Mouse (Mus musculus): ENCODE measurements around the gene Map7d1.

Gene Map7d1

DNA sequence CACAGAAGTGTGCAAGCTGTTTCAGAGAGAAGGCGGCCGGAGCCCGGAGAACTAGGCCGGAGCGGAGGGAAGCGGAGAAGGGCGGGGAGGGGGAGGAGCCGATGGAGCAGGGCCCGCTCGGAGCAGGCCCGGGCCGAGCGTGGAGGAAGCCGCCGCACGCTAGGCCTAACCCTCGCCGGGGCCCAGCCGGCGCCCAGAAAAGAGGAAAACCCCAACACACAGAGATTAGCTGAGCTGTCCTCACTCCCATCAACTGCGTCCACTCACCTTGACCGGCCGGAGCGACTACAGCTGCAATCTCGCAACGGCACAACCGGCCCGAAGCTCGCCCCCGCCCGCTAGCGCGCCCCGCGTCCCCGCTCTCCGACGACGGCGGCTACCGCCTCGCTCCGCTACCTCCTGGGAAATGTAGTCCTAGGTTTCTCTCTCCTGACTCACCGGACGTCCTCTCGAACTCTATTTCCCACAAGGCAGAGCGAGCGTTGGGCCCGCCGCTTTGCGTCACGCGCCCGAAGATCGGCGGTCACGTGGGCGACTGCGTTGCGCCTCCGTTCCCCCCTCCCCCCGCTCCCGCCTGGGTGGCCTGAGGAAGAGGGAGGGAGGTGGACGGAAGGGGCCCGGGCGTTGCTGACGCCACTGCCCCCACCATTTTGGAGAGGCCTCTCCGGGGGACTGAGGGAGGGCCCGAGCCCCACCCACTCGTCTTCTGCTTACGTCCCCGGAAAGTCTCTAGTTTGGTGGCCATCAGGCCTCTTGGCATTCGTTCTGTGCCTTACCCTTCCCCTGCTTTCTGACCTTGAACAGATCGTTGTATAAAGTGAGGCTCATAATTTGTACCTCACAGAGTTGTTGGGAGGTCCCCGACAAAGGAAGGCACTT lies 53.6 kb downstream of the Map7d1 start, which contains the start of gene Thrap3:
Gene Thrap3, minus strand, starts transcription at position 458 of the 879 bp plus-strand sequence.
- ATAC-seq (ENCODE audit: low TSS enrichment), result peak; percentile 98

DNA sequence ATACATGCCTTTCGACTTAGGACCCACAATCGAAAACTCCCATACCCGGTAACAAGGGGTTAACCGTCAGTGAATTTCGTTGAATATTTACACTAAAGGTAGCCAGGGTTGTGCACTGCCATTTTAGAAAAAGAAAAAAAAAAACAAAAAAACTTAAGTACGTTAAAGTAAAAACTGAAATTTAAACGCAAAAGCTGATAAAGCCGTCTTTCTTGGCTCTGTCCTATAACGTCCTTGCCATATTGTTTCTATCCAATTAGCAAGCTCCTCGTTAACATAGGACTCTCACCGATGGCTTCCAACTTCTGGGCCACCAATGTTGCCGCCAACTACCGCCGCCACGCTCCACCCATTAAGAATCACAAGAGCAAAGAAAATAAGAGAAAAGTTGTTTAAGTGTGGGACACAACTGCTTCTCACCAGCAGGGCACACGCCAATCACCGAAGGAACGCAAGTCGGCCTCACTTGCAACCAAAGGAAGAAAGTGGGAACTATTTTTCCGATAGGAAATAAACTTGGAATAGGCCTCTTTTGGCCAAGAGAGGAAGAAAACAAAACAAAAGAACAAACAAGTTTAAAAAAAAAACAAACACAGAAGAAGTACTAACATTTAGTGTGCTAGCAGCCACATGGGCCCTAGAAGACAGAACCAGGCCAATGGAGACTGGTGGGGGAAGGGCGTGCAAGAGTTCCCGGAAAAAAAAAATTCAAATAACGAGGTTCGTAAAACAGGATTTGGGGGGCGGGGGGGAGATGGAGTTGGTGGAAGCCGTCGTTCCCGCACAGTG lies 54.4 kb downstream of the Map7d1 start:
- no peak for ATAC-seq (ENCODE audit: low TSS enrichment)

DNA sequence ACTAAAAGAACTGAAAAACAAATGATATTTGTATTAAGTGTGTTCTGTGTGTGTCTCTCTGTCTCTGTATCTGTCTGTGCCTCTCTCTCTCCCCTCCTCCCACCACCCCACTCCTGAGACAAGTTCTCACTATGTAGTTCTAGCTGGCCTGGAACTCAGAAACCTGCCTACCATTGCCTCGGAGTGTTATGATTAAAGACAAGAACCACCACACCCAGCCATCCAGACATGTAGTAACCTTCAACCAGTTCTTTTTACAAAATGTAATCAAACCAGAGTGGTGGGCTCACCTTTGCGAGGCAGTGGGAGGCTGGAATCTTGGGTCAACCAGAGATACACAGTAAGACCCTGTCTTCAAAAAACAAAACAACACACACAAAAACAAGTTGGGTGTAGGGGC lies 55.5 kb downstream of the Map7d1 start:
- ATAC-seq (ENCODE audit: low TSS enrichment), result no peak

DNA sequence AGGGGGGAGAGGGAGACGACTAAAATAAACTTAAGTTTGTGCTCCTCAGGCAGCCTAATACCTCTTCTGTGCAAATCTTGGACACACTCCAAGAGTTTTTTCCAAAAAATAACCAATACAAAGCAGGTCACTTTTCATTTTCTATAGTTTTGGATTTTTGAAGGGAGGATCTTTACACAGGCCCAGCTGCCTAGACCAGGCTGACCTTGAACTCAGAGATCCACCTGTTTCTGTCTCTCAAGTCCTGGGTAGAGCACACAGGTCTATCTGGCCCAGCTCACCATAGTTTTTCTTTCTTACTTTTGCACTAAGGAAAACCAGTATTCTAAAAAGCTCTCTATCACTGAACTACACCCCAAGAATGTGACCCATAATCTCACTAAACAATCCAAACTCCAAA lies 56.1 kb downstream of the Map7d1 start:
- ATAC-seq (ENCODE audit: low TSS enrichment), result no peak

DNA sequence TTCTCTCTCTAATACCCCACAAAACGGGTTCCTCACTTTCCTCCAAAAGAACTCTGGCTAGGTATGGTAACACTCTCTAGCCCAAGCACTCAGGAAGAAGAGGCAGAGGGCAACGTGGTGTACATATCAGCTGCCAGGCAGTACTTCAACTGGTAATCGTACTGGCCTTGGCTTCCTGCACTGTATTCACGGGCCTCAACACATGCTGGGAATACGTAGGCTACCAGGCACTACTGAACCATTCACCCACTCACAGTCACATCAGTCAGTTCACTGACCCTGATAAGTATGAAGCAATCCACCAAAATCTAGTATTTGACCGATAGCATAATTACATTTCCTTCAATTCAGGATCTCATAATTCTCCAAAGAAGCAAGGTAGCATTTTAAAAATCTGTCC lies 56.6 kb downstream of the Map7d1 start:
- ATAC-seq (ENCODE audit: low TSS enrichment), result no peak

DNA sequence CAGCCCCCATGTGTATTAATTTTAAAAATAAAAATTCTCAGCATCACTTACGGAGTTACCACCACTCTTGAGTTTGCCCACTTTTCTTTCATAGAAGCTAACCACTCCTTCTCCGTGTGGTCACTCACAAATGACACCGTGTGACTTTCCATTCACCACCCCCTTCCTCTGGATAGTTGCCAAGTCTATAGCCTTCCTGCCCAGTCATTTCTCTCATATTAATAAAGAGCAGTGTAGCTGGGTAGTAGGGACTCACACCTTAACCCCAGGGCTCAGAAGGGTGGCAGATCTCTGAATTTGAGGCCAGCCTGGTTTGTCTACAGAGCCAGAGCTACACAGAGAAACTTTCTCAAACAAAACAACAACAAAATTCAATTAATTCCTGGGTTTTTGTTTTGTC lies 58.7 kb downstream of the Map7d1 start:
- no peak for ATAC-seq (ENCODE audit: low TSS enrichment)

DNA sequence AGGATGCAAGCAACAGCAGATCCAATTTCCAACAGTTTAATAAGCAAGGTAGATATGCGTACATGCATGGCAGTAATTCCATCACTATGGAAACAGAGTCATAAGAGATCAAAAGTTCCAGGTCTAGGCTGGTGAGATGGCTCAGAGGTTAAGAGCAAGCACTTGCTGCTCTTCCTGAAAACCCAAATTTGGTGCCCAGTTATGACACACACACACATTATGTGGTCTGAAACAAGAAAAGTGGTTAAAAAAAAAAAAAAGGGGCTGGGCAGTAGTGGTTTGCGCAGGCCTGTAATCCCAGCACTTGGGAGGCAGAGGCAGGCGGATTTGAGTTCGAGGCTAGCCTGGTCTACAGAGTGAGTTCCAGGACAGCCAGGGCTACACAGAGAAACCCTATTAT lies 61.2 kb downstream of the Map7d1 start:
- no peak for ATAC-seq (ENCODE audit: low TSS enrichment)

DNA sequence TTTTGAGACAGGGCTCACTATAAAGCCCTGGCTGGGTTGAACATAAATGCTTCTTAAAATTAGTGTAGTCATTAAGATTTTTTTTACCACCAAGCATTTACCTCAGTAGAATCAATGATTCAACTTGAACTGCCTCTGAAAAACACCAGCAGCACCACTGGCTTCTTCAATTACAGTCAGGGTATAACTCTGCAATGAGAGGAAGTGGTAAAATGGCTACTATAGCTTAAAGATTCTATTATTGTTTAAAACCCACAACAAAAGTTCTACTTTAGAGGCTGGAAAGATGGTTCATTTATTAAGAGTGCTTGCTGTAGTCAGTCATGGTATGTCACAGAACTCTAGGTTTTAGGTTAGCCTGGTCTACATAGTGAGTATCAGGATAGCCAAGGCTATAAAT lies 61.9 kb downstream of the Map7d1 start:
- ATAC-seq (ENCODE audit: low TSS enrichment), result no peak

DNA sequence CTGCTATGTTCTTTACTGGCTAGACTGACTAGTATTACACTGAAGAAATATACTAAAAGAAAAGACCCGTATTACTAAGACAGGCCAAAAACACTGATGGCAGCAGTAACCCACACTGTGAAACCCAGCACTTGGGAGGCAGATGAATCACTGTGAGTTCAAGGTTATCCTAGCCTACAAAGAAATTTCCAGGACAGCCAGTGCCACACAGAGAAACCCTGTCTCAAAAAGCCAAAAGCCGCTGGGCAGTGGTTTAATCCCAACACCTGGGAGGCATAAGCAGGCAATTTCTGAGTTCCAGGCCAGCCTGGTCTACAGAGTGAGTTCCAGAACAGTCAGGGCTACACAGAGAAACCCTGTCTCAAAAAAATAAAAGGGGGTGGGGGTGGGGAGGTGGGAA lies 65.5 kb downstream of the Map7d1 start:
- ATAC-seq (ENCODE audit: low TSS enrichment), result no peak

DNA sequence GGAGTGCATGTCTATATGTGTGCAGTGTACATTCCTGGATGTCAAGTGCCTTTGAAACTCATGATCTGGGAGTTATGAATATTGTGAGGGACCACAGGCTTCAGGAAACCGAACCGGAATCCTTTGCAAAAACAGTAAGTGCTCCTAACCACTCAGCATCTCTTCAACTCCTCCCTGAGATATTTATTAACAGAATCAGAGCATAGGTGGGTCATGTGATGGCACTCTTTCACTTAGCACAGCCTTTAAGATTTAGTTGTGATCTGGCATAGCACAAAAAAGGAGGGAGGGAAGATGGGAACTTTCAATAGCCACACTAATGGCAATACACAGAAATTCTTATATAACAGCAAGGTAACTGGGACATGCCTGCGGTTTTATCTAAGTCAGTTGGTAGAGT lies 69.0 kb downstream of the Map7d1 start:
- no peak for ATAC-seq (ENCODE audit: low TSS enrichment)

DNA sequence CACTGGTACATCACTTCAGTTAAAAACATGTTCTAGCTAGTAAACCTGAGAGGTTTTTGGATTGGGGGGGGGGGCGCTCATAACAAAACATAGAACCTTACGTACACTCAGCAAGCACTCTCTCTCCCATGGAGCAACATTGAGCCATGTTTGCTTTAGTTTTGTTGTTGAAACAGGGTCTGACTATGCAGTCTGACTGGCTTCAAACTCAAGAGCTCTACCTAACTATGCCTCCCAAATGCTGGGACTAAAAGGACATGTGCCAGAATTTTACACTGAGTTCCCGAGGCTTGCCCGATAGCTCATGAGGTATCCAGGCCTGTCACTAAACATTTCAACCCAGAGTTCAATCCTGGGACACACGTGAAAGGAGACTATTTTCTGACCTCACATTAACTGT lies 73.1 kb downstream of the Map7d1 start:
- no peak for ATAC-seq (ENCODE audit: low TSS enrichment)
